8 mouse cellular contexts compared by ENCODE assay signal in genomic region chr11:107470521-107471041, GRCm38 (mm10). TPM values are rescaled to one million over a fixed set of nuclear protein-coding genes. Genes with fewer than 3 reads are reported as not detected.
DNase-seq lines count a peak whose midpoint lies in the region; ATAC-seq and TF ChIP-seq lines count a peak whose summit lies in the region.

Pitpnc1 (minus strand) TSS chr11:107470699.

- peaks cover 11% of the 10 kb centered on the region; the same call in 1 of the 2 replicates for H3K36me3 ChIP-seq in E14TG2a.4 (ENCODE audit: insufficient read depth, low read length)
- H3K36me3 ChIP-seq in forebrain, embryonic 13.5 days (ENCODE audit: poor library complexity, severe bottlenecking) = no peaks in the 10 kb centered on the region
- H3K36me3 ChIP-seq in liver, postnatal 0 days (replicated peaks; ENCODE audit: insufficient read depth, low read length) = no peaks in the 10 kb centered on the region
- no peaks in the 10 kb centered on the region for H3K36me3 ChIP-seq in neural tube, embryonic 13.5 days
- H3K36me3 ChIP-seq in testis, adult 2 months (ENCODE audit: control insufficient read depth, insufficient read depth, low read length) = no peaks in the 10 kb centered on the region

- under 1% methylated on average over 37 of the region's 37 CpGs for WGBS in forebrain, embryonic 13.5 days
- WGBS in liver, postnatal 0 days (ENCODE audit: insufficient replicate concordance) = under 1% methylated on average over 35 of the region's 37 CpGs
- WGBS in neural tube, embryonic 13.5 days = under 1% methylated on average over 37 of the region's 37 CpGs

- 0 out of 2 replicates have a peak, but pooled peaks have one; percentile 28 for TF ChIP-seq EP300 in liver, postnatal 0 days (IDR thresholded peaks at IDR 0.05; ENCODE audit: low read depth)

- no peaks in the 10 kb centered on the region for H3K27me3 ChIP-seq in E14TG2a.4 (ENCODE audit: insufficient read depth, low read length)
- no peaks in the 10 kb centered on the region for H3K27me3 ChIP-seq in forebrain, embryonic 13.5 days
- no peaks in the 10 kb centered on the region for H3K27me3 ChIP-seq in liver, postnatal 0 days (ENCODE audit: insufficient read depth, low read length)
- H3K27me3 ChIP-seq in neural tube, embryonic 13.5 days = no peaks in the 10 kb centered on the region
- no peaks in the 10 kb centered on the region for H3K27me3 ChIP-seq in testis, adult 2 months (ENCODE audit: control insufficient read depth, insufficient read depth, low read length)

- peak within 1 kb of the TSS; percentile 95 for H3K4me3 ChIP-seq in E14TG2a.4 (replicated peaks; ENCODE audit: low read length)
- peak within 1 kb of the TSS; percentile 88 for H3K4me3 ChIP-seq in forebrain, embryonic 13.5 days
- H3K4me3 ChIP-seq in liver, postnatal 0 days (ENCODE audit: low read depth, low read length) = peak within 1 kb of the TSS; percentile 89
- H3K4me3 ChIP-seq in neural tube, embryonic 13.5 days = peak within 1 kb of the TSS; percentile 95
- H3K4me3 ChIP-seq in testis, adult 2 months (ENCODE audit: control insufficient read depth, low read depth, low read length) = peak within 1 kb of the TSS; percentile 80

- intact Hi-C loops in heart, postnatal 10 days (cut with DNase I) = loop anchor here (1.0 kb wide), 1 partner anchor 256 kb away; no protein-coding TSS in a partner anchor

- peak; percentile 87 to 90 for DNase-seq in heart, postnatal 10 days
- DNase-seq in layer of hippocampus, adult 11-12 months (ENCODE audit: low spot score) = peak; percentile 80
- DNase-seq in liver, postnatal 0 days = peak; percentile 92

- peak within 1 kb of the TSS; percentile 74 for H3K4me2 ChIP-seq in forebrain, embryonic 13.5 days
- H3K4me2 ChIP-seq in liver, postnatal 0 days (ENCODE audit: low read depth, low read length) = peak within 1 kb of the TSS; percentile 86
- H3K4me2 ChIP-seq in neural tube, embryonic 13.5 days = peak within 1 kb of the TSS; percentile 85

- peak; percentile 69 for TF ChIP-seq POLR2A in testis, adult 2 months (IDR thresholded peaks at IDR 0.05; ENCODE audit: control insufficient read depth, low read depth, low read length)

- no peak for TF ChIP-seq CTCF in E14TG2a.4 (conservative IDR thresholded peaks at IDR 0.05; ENCODE audit: low read length)
- TF ChIP-seq CTCF in liver, postnatal 0 days (IDR thresholded peaks at IDR 0.05; ENCODE audit: low read depth) = peak; percentile 31
- no peak for TF ChIP-seq CTCF in testis, adult 2 months (IDR thresholded peaks at IDR 0.05; ENCODE audit: control insufficient read depth, insufficient read depth, insufficient replicate concordance, low read depth, low read length)

- peak within 1 kb of the TSS; percentile 91 for H3K27ac ChIP-seq in forebrain, embryonic 13.5 days
- H3K27ac ChIP-seq in liver, postnatal 0 days (ENCODE audit: low read depth) = peak within 1 kb of the TSS; percentile 96
- H3K27ac ChIP-seq in neural tube, embryonic 13.5 days (replicated peaks) = peak within 1 kb of the TSS; percentile 95
- H3K27ac ChIP-seq in testis, adult 2 months (ENCODE audit: control insufficient read depth, insufficient read depth, low read depth, low read length) = peak within 1 kb of the TSS; percentile 29; the same call in 1 of the 2 replicates

- ATAC-seq in cerebellum, adult (ENCODE audit: insufficient number of reproducible peaks, low FRiP score, low TSS enrichment) = peak; percentile 87
- peak; percentile 90 for ATAC-seq in forebrain, embryonic 13.5 days
- ATAC-seq in liver, postnatal 0 days = peak; percentile 81
- peak; percentile 89 for ATAC-seq in neural tube, embryonic 13.5 days (ENCODE audit: low read depth)

- H3K4me1 ChIP-seq in E14TG2a.4 (replicated peaks; ENCODE audit: low read depth, low read length) = peaks cover 52% of the 10 kb centered on the region
- H3K4me1 ChIP-seq in forebrain, embryonic 13.5 days = peaks cover 35% of the 10 kb centered on the region
- H3K4me1 ChIP-seq in liver, postnatal 0 days (ENCODE audit: insufficient read depth) = peaks cover 27% of the 10 kb centered on the region
- peaks cover 33% of the 10 kb centered on the region for H3K4me1 ChIP-seq in neural tube, embryonic 13.5 days (replicated peaks)
- H3K4me1 ChIP-seq in testis, adult 2 months (ENCODE audit: control insufficient read depth, insufficient read depth, low read length) = peaks cover 5% of the 10 kb centered on the region

- peak within 1 kb of the TSS; percentile 92 for H3K9ac ChIP-seq in forebrain, embryonic 13.5 days
- peak within 1 kb of the TSS; percentile 90 for H3K9ac ChIP-seq in liver, postnatal 0 days (replicated peaks)
- H3K9ac ChIP-seq in neural tube, embryonic 13.5 days = peak within 1 kb of the TSS; percentile 94

- no peaks in the 10 kb centered on the region for H3K9me3 ChIP-seq in E14TG2a.4 (ENCODE audit: low read length)
- no peaks in the 10 kb centered on the region for H3K9me3 ChIP-seq in forebrain, embryonic 13.5 days (replicated peaks)
- H3K9me3 ChIP-seq in liver, postnatal 0 days (ENCODE audit: low read length) = no peaks in the 10 kb centered on the region
- H3K9me3 ChIP-seq in neural tube, embryonic 13.5 days = no peaks in the 10 kb centered on the region

RNA-seq across cellular contexts. Expression of gene Pitpnc1, which starts in this region (rescaled TPM):
- 35.6 and 36.1 TPM in 2 replicates for polyA plus RNA-seq in forebrain, embryonic 13.5 days (2015; fragmentation: Nextera tagmentation; extraction: Ambion mirVana)
- total RNA-seq in heart, postnatal 10 days (2021) = 10 to 100 TPM; 75.6 to 78.1 TPM
- polyA plus RNA-seq in liver, postnatal 0 days (2015; fragmentation: Nextera tagmentation; extraction: Ambion mirVana) = 6.8 and 9.1 TPM in 2 replicates
- 39.2 and 40.3 TPM in 2 replicates for polyA plus RNA-seq in neural tube, embryonic 13.5 days (2015; fragmentation: Nextera tagmentation; extraction: Ambion mirVana)
- 1.5 and 1.6 TPM in 2 replicates for polyA plus RNA-seq in testis, adult 2 months (2012; rRNA removed)

Comparison
In these comparisons a context has a peak if more than half of its experiments do, and no peak if none do; other contexts are left out.
1. Peak in every context shown above with its lines: DNase-seq, ATAC-seq, H3K4me3 ChIP-seq and H3K27ac ChIP-seq.
2. H3K27ac ChIP-seq: peak in every context shown above with its lines; median percentile 96 in liver, postnatal 0 days; 95 in neural tube, embryonic 13.5 days; 91 in forebrain, embryonic 13.5 days; 29 in testis, adult 2 months.